Mouse (Mus musculus): Measurements from ENCODE around the gene Polr3gl.
"Not testable (repeated sequence)": the region's sequence is repeated elsewhere in the genome, so short reads cannot be mapped to it uniquely, and the experiment has no call there.

The Polr3gl gene

GRCm38 (mm10) chr3:96593790-96594560, at the start of gene Polr3gl:
Polr3gl (minus strand) TSS chr3:96594181.
- DNase-seq (ENCODE audit: low read depth, low spot score), result peak; percentile 88

- DNase-seq (ENCODE audit: low read depth, low spot score), result peak; percentile 28
Measured at GRCm38 (mm10) chr3:96639219-96639618, 45.2 kb upstream of the Polr3gl start.

- DNase-seq (ENCODE audit: low read depth, low spot score), result no peak
Measured at GRCm38 (mm10) chr3:96636448-96636847, 42.5 kb upstream of the Polr3gl start.

GRCm38 (mm10) chr3:96635906-96636305, 41.9 kb upstream of the Polr3gl start:
- no peak for DNase-seq (ENCODE audit: low read depth, low spot score)

GRCm38 (mm10) chr3:96634928-96635879, 41.2 kb upstream of the Polr3gl start, which contains the start of the genes Pex11b and Gm42957:
Pex11b (plus strand) TSS chr3:96635376.
Gm42957 (plus strand) TSS chr3:96635474.
- DNase-seq (ENCODE audit: low read depth, low spot score), result peak; percentile 75

GRCm38 (mm10) chr3:96634015-96634414, 40.0 kb upstream of the Polr3gl start:
- DNase-seq (ENCODE audit: low read depth, low spot score), result no peak

- no peak for DNase-seq (ENCODE audit: low read depth, low spot score)
Measured at GRCm38 (mm10) chr3:96632058-96632457, 38.1 kb upstream of the Polr3gl start.

- DNase-seq (ENCODE audit: low read depth, low spot score), result peak; percentile 97
Measured at GRCm38 (mm10) chr3:96629729-96630600, 36.0 kb upstream of the Polr3gl start, which contains the start of gene Rbm8a. Rbm8a (plus strand) TSS chr3:96629933.

- DNase-seq (ENCODE audit: low read depth, low spot score), result no peak
Measured at GRCm38 (mm10) chr3:96623201-96623600, 29.2 kb upstream of the Polr3gl start.

GRCm38 (mm10) chr3:96617941-96618340, 24.0 kb upstream of the Polr3gl start:
- DNase-seq (ENCODE audit: low read depth, low spot score), result no peak

GRCm38 (mm10) chr3:96606618-96607017, 12.6 kb upstream of the Polr3gl start:
- no peak for DNase-seq (ENCODE audit: low read depth, low spot score)

GRCm38 (mm10) chr3:96606007-96606406, 12.0 kb upstream of the Polr3gl start:
- DNase-seq (ENCODE audit: low read depth, low spot score), result not testable (repeated sequence)

GRCm38 (mm10) chr3:96603311-96603710, 9.3 kb upstream of the Polr3gl start:
- no peak for DNase-seq (ENCODE audit: low read depth, low spot score)

GRCm38 (mm10) chr3:96602704-96603084, 8.7 kb upstream of the Polr3gl start:
- no peak for DNase-seq (ENCODE audit: low read depth, low spot score)

GRCm38 (mm10) chr3:96601941-96602703, 8.1 kb upstream of the Polr3gl start:
- no peak for DNase-seq (ENCODE audit: low read depth, low spot score)

- DNase-seq (ENCODE audit: low read depth, low spot score), result peak; percentile 73
Measured at GRCm38 (mm10) chr3:96601251-96601787, 7.3 kb upstream of the Polr3gl start.

- peak; percentile 92 for DNase-seq (ENCODE audit: low read depth, low spot score)
Measured at GRCm38 (mm10) chr3:96600639-96601250, 6.8 kb upstream of the Polr3gl start, which contains the start of gene Lix1l. Lix1l (plus strand) TSS chr3:96601149.

- no peak for DNase-seq (ENCODE audit: low read depth, low spot score)
Measured at GRCm38 (mm10) chr3:96599411-96599810, 5.4 kb upstream of the Polr3gl start.

- DNase-seq (ENCODE audit: low read depth, low spot score), result no peak
Measured at GRCm38 (mm10) chr3:96599069-96599393, 5.0 kb upstream of the Polr3gl start.
